ENCODE assay signal across 15 mouse cellular contexts in genomic region chr6:144818016-144818415, GRCm38 (mm10). TPM values are rescaled to one million over a fixed set of nuclear protein-coding genes. Genes with fewer than 3 reads are reported as not detected.
A peak's percentile ranks its signal among the peaks of the same experiment; 100 is the strongest.
DNase-seq lines count a peak whose midpoint lies in the region; ATAC-seq lines count a peak whose summit lies in the region.
"Had no signal": no experiment of that assay in that cellular context is flagged by ENCODE, and none has a peak within 500 bp of the region (broad histone marks: within the 10 kb centered on the region; RNA-seq: fewer than 3 reads in every experiment).

No protein-coding gene starts in this region.

- peak; percentile 13 for DNase-seq in layer of hippocampus, adult 9-10 months (ENCODE audit: low spot score)
- DNase-seq in layer of hippocampus, adult 8-10 months (ENCODE audit: low spot score in 2 of 2), result no peak
- DNase-seq in 416B (ENCODE audit: low read depth), result peak; percentile 57
- DNase-seq in monocyte, adult 2 months (ENCODE audit: low read depth in 1 of 2, low spot score in 2 of 2), result peak; percentile 45 to 46
- no peak for DNase-seq in cerebellum, adult 9-10 months
- no peak for DNase-seq in Muller cell, postnatal 12 days (ENCODE audit: inconsistent ontology term)
- DNase-seq: cerebellum, postnatal 36 days; right cerebral cortex, postnatal 14 days had no signal

- H3K27me3 ChIP-seq in intestine, embryonic 15.5 days (replicated peaks), result no peaks in the 10 kb centered on the region
- H3K27me3 ChIP-seq: forebrain, embryonic 15.5 days; lung, embryonic 15.5 days had no signal

- ATAC-seq in common myeloid progenitor, adult 5-6 weeks (replicated peaks; ENCODE audit: low read depth, poor library complexity, severe bottlenecking), result peak; percentile 89
- no peak for ATAC-seq in intestine, embryonic 15.5 days
- ATAC-seq: forebrain, embryonic 15.5 days; intestine, postnatal 0 days; midbrain, embryonic 16.5 days had no signal

- H3K9me3 ChIP-seq in intestine, embryonic 15.5 days, result no peaks in the 10 kb centered on the region
- H3K9me3 ChIP-seq: forebrain, embryonic 15.5 days; lung, embryonic 15.5 days had no signal

- no peaks in the 10 kb centered on the region for H3K36me3 ChIP-seq in intestine, embryonic 15.5 days
- H3K36me3 ChIP-seq: forebrain, embryonic 15.5 days; lung, embryonic 15.5 days had no signal

- H3K9ac ChIP-seq in intestine, embryonic 15.5 days, result no peak overlapping the region
- H3K9ac ChIP-seq: forebrain, embryonic 15.5 days; lung, embryonic 15.5 days had no signal

- no peak overlapping the region for H3K4me3 ChIP-seq in intestine, embryonic 15.5 days (replicated peaks)
- H3K4me3 ChIP-seq: forebrain, embryonic 15.5 days; lung, embryonic 15.5 days had no signal

- H3K27ac ChIP-seq in intestine, embryonic 15.5 days, result no peak overlapping the region
- H3K27ac ChIP-seq: forebrain, embryonic 15.5 days; lung, embryonic 15.5 days had no signal

- no peaks in the 10 kb centered on the region for H3K4me1 ChIP-seq in intestine, embryonic 15.5 days (replicated peaks)

- WGBS in intestine, embryonic 15.5 days, result 85% methylated on average over 4 of the region's 4 CpGs

- no peak overlapping the region for H3K4me2 ChIP-seq in intestine, embryonic 15.5 days (replicated peaks)
- H3K4me2 ChIP-seq: forebrain, embryonic 15.5 days; heart, embryonic 11.5 days; lung, embryonic 15.5 days had no signal

RNA-seq across cellular contexts. Expression of gene Sox5, which starts 36.2 kb away (rescaled TPM):
- total RNA-seq in layer of hippocampus, adult 8-10 months (2022), result 10 to 100 TPM; 38.4 to 42.4 (median 40.8) TPM
- total RNA-seq in common myeloid progenitor, adult 5-6 weeks (2017), result 1.2 and 11.3 TPM in 2 replicates
- polyA plus RNA-seq in intestine, embryonic 15.5 days (2015; fragmentation: Nextera tagmentation; extraction: Ambion mirVana), result 12.9 and 16.4 TPM in 2 replicates

Comparison
In these comparisons a context has a peak if more than half of its experiments do, and no peak if none do; other contexts are left out.
1. DNase-seq: peak in layer of hippocampus, adult 9-10 months (single experiment), 416B (single experiment) and monocyte, adult 2 months (2 of 2); none in layer of hippocampus, adult 8-10 months (0 of 2), cerebellum, adult 9-10 months (single experiment) and Muller cell, postnatal 12 days (single experiment).